Comparison of ENCODE assay signal across 9 mouse cellular contexts in genomic region chr17:27011998-27012672, GRCm38 (mm10). TPM values are rescaled to one million over a fixed set of nuclear protein-coding genes. Genes with fewer than 3 reads are reported as not detected.
DNase-seq lines count a peak whose midpoint lies in the region; ATAC-seq and TF ChIP-seq lines count a peak whose summit lies in the region.
"Had no signal": no experiment of that assay in that cellular context is flagged by ENCODE, and none has a peak within 500 bp of the region (broad histone marks: within the 10 kb centered on the region; RNA-seq: fewer than 3 reads in every experiment).

No protein-coding gene starts in this region.

- WGBS in intestine, postnatal 0 days: 58% methylated on average over 14 of the region's 14 CpGs

- peak; percentile 42; the same call in 1 of the 2 replicates for ATAC-seq in intestine, postnatal 0 days
- peak; percentile 85 for ATAC-seq in neutrophil, adult 5-6 weeks (ENCODE audit: extremely low read depth, insufficient number of reproducible peaks, low FRiP score, poor library complexity, severe bottlenecking)

- DNase-seq in adrenal gland, postnatal 14 days: peak; percentile 61
- no peak for DNase-seq in adrenal gland, postnatal 4 days (ENCODE audit: low spot score in 2 of 2)
- no peak for DNase-seq in layer of hippocampus, postnatal 14 days (ENCODE audit: low spot score in 2 of 2)
- no peak for DNase-seq in urinary bladder, postnatal 25 days (ENCODE audit: low spot score)
- DNase-seq in cerebellum, adult 11 months: no peak

- TF ChIP-seq EP300 in ES-Bruce4 (IDR thresholded peaks at IDR 0.05; ENCODE audit: insufficient read depth, low read depth, low read length): no peak

- TF ChIP-seq CTCF in ES-Bruce4 (IDR thresholded peaks at IDR 0.05; ENCODE audit: low read depth, low read length): peak; percentile 15
- peak; percentile 46 for TF ChIP-seq CTCF in intestine, postnatal 0 days (IDR thresholded peaks at IDR 0.05; ENCODE audit: low read depth)

- no peak for TF ChIP-seq POLR2A in ES-Bruce4 (IDR thresholded peaks at IDR 0.05; ENCODE audit: insufficient read depth, low read length)

- H3K9me3 ChIP-seq in ES-Bruce4 (replicated peaks; ENCODE audit: control insufficient read depth, insufficient read depth, low read length, poor library complexity, severe bottlenecking): no peaks in the 10 kb centered on the region
- H3K9me3 ChIP-seq in intestine, postnatal 0 days (ENCODE audit: control insufficient read depth): no peaks in the 10 kb centered on the region

- H3K4me3 ChIP-seq in ES-Bruce4 (ENCODE audit: low read depth, low read length): no peak overlapping the region
- no peak overlapping the region for H3K4me3 ChIP-seq in intestine, postnatal 0 days (ENCODE audit: low read depth, low read length)

- no peaks in the 10 kb centered on the region for H3K27me3 ChIP-seq in ES-Bruce4 (ENCODE audit: control insufficient read depth, insufficient read depth, low read length, poor library complexity, severe bottlenecking)
- no peaks in the 10 kb centered on the region for H3K27me3 ChIP-seq in intestine, postnatal 0 days (replicated peaks; ENCODE audit: control insufficient read depth, insufficient read depth, low read length)

- H3K4me1 ChIP-seq in ES-Bruce4 (ENCODE audit: control insufficient read depth, insufficient read depth, low read length): peaks cover 5% of the 10 kb centered on the region
- no peaks in the 10 kb centered on the region; the same call in 1 of the 2 replicates for H3K4me1 ChIP-seq in intestine, postnatal 0 days (replicated peaks; ENCODE audit: control insufficient read depth, insufficient read depth, low read length)

- no peak overlapping the region for H3K9ac ChIP-seq in ES-Bruce4 (ENCODE audit: low read depth, poor library complexity, severe bottlenecking)
- H3K9ac ChIP-seq in intestine, postnatal 0 days (ENCODE audit: low read depth, low read length): no peak overlapping the region

- no peaks in the 10 kb centered on the region for H3K36me3 ChIP-seq in ES-Bruce4 (ENCODE audit: control insufficient read depth, insufficient read depth, low read length, poor library complexity, severe bottlenecking)
- no peaks in the 10 kb centered on the region for H3K36me3 ChIP-seq in intestine, postnatal 0 days (ENCODE audit: control insufficient read depth, insufficient read depth)

- no peak overlapping the region for H3K27ac ChIP-seq in ES-Bruce4 (ENCODE audit: insufficient read depth, low read length)
- no peak overlapping the region for H3K27ac ChIP-seq in intestine, postnatal 0 days (ENCODE audit: low read depth, low read length)
- H3K27ac ChIP-seq: macrophage had no signal

- H3K4me2 ChIP-seq in intestine, postnatal 0 days (replicated peaks; ENCODE audit: low read depth): no peak overlapping the region

RNA-seq across cellular contexts. Expression of gene Bak1, which starts 16.7 kb away (rescaled TPM):
- total RNA-seq in adrenal gland, postnatal 14 days (2021): 33.5 and 41.7 TPM in 2 replicates
- 10 to 100 TPM; 43.8 to 46.4 TPM for total RNA-seq in adrenal gland, postnatal 4 days (2021)
- 66.6 and 78.1 TPM in 2 replicates for polyA plus RNA-seq in ES-Bruce4 (2011; ENCODE audit: insufficient read depth, insufficient read length, low read depth, missing spikeins)
- 18.1 and 18.2 TPM in 2 replicates for polyA plus RNA-seq in intestine, postnatal 0 days (2015; fragmentation: Nextera tagmentation; extraction: Ambion mirVana)
- total RNA-seq in neutrophil, adult 5-6 weeks (2017): 27.1 and 32.5 TPM in 2 replicates
- 10 to 100 TPM; 23.8 to 25.0 TPM for total RNA-seq in layer of hippocampus, postnatal 14 days (2021)

RNA-seq across cellular contexts. Expression of gene Zbtb9, which starts 39.2 kb away (rescaled TPM):
- 5.2 and 5.3 TPM in 2 replicates for total RNA-seq in adrenal gland, postnatal 14 days (2021)
- 1 to 10 TPM; 8.0 to 9.6 TPM for total RNA-seq in adrenal gland, postnatal 4 days (2021)
- polyA plus RNA-seq in ES-Bruce4 (2011; ENCODE audit: insufficient read depth, insufficient read length, low read depth, missing spikeins): 11.0 and 12.4 TPM in 2 replicates
- polyA plus RNA-seq in intestine, postnatal 0 days (2015; fragmentation: Nextera tagmentation; extraction: Ambion mirVana): 6.5 and 6.7 TPM in 2 replicates
- 20.9 and 32.8 TPM in 2 replicates for total RNA-seq in neutrophil, adult 5-6 weeks (2017)
- total RNA-seq in layer of hippocampus, postnatal 14 days (2021): 10 to 100 TPM; 11.7 to 14.1 TPM

RNA-seq across cellular contexts. Expression of gene Itpr3, which starts 45.0 kb away (rescaled TPM):
- total RNA-seq in adrenal gland, postnatal 14 days (2021): 7.4 and 10.9 TPM in 2 replicates
- total RNA-seq in adrenal gland, postnatal 4 days (2021): 10 to 100 TPM; 13.6 to 19.4 TPM
- 17.2 and 21.9 TPM in 2 replicates for polyA plus RNA-seq in ES-Bruce4 (2011; ENCODE audit: insufficient read depth, insufficient read length, low read depth, missing spikeins)
- 6.1 and 7.2 TPM in 2 replicates for polyA plus RNA-seq in intestine, postnatal 0 days (2015; fragmentation: Nextera tagmentation; extraction: Ambion mirVana)
- total RNA-seq in neutrophil, adult 5-6 weeks (2017): 71.1 and 73.7 TPM in 2 replicates
- 1 to 10 TPM; 2.3 to 5.3 TPM for total RNA-seq in layer of hippocampus, postnatal 14 days (2021)
